Mouse (Mus musculus): ENCODE data around the gene Slc22a14. TPM values are rescaled to one million over a fixed set of nuclear protein-coding genes. Genes with fewer than 3 reads are reported as not detected.

The Slc22a14 gene
- polyA plus RNA-seq, 1 experiment, result not detected

GRCm38 (mm10) chr9:119192202-119192990 is 173.0 kb downstream of the Slc22a14 start:
- WGBS, result 43% methylated on average over 11 of the region's 11 CpGs

DNA sequence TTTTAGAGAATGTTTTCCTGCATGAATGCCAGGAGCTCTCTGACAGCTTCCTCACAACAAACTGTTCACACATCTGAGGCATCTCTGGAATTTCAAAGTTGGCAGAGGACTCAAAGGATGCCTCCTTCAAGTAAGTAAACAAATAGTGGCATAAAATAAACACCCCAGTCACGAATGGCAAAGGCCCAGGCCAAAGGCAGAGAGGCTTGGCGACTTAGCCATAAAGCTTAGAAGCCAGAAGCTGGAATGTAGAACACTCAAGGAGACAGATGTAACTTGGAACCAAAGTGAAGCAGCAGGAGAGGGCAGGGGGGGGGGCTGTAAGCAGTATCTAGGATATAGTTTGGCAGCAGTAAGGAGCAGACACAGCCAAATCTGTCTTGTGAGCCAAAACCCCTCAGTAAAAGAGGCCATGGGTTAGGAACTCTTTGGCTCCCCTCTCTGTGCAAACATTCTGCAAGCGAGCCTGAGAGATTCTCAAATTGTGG is 184.1 kb downstream of the Slc22a14 start:
- Histone ChIP-seq H3K4me1 (ENCODE audit: control insufficient read depth, insufficient read depth, low read length) (peaks cover 3% of the 10 kb centered on the region; the same call in 1 of the 2 replicates), H3K4me3 (ENCODE audit: insufficient read depth, low read depth, low read length) (no peak overlapping the region), H3K27ac (ENCODE audit: insufficient read depth, low read depth, low read length) (no peak overlapping the region)
- TF ChIP-seq CTCF (IDR thresholded peaks at IDR 0.05; ENCODE audit: insufficient read depth, low read depth, low read length) (no peak), POLR2A (IDR thresholded peaks at IDR 0.05; ENCODE audit: insufficient read depth, low read depth, low read length) (no peak)
- 50% methylated on average over 3 of the region's 3 CpGs for WGBS

More at GRCm38 (mm10) chr9:119192202-119192990, 173.0 kb downstream of the Slc22a14 start:
- TF ChIP-seq CTCF (IDR thresholded peaks at IDR 0.05; ENCODE audit: insufficient read depth, low read depth, low read length) (no peak), POLR2A (IDR thresholded peaks at IDR 0.05; ENCODE audit: insufficient read depth, low read depth, low read length) (no peak)
- H3K27ac ChIP-seq (ENCODE audit: insufficient read depth, low read depth, low read length), result no peak overlapping the region
- no peaks in the 10 kb centered on the region for H3K4me1 ChIP-seq (ENCODE audit: control insufficient read depth, insufficient read depth, low read length)
- H3K4me3 ChIP-seq (ENCODE audit: insufficient read depth, low read depth, low read length), result no peak overlapping the region

GRCm38 (mm10) chr9:119179292-119179691 is 186.1 kb downstream of the Slc22a14 start:
- 95% methylated on average over 11 of the region's 11 CpGs for WGBS
- H3K4me1 ChIP-seq (ENCODE audit: control insufficient read depth, insufficient read depth, low read length), result peaks cover 3% of the 10 kb centered on the region; the same call in 1 of the 2 replicates
- TF ChIP-seq POLR2A (IDR thresholded peaks at IDR 0.05; ENCODE audit: insufficient read depth, low read depth, low read length), result no peak
- TF ChIP-seq CTCF (IDR thresholded peaks at IDR 0.05; ENCODE audit: insufficient read depth, low read depth, low read length), result no peak
- no peak overlapping the region for H3K27ac ChIP-seq (ENCODE audit: insufficient read depth, low read depth, low read length)
- H3K4me3 ChIP-seq (ENCODE audit: insufficient read depth, low read depth, low read length), result no peak overlapping the region

- no peak for TF ChIP-seq CTCF (IDR thresholded peaks at IDR 0.05; ENCODE audit: insufficient read depth, low read depth, low read length)
- TF ChIP-seq POLR2A (IDR thresholded peaks at IDR 0.05; ENCODE audit: insufficient read depth, low read depth, low read length), result no peak
- 95% methylated on average over 2 of the region's 2 CpGs for WGBS
- Histone ChIP-seq H3K27ac (ENCODE audit: insufficient read depth, low read depth, low read length) (no peak overlapping the region), H3K4me1 (ENCODE audit: control insufficient read depth, insufficient read depth, low read length) (no peaks in the 10 kb centered on the region), H3K4me3 (ENCODE audit: insufficient read depth, low read depth, low read length) (no peak overlapping the region)
Measured at GRCm38 (mm10) chr9:119167608-119168007, 197.7 kb downstream of the Slc22a14 start.

DNA sequence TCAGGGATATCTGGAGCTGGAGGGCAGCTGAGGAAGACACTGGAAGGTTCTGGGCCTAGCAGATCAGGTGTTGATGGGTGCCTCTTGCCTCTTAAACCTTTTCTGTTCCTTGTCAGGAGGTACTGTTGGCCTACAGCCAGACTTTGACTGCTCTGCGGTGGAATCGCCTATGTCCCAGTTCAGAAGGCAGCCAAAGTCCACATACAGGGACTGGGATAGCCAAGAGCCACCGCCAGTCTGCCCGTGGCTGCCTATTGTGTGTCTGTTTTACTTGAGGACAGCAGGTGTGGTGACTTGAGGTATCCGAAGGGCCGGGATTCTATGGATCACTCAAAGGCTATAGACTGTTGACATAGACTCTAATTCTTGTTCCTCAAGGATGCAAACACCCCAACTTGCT is 199.8 kb downstream of the Slc22a14 start:
- no peak overlapping the region for H3K27ac ChIP-seq (ENCODE audit: insufficient read depth, low read depth, low read length)
- WGBS, result 89% methylated on average over 6 of the region's 6 CpGs
- TF ChIP-seq POLR2A (IDR thresholded peaks at IDR 0.05; ENCODE audit: insufficient read depth, low read depth, low read length) (no peak), CTCF (IDR thresholded peaks at IDR 0.05; ENCODE audit: insufficient read depth, low read depth, low read length) (no peak)

GRCm38 (mm10) chr9:119164743-119165142 is 200.6 kb downstream of the Slc22a14 start:
- H3K27ac ChIP-seq (ENCODE audit: insufficient read depth, low read depth, low read length), result no peak overlapping the region
- no peak for TF ChIP-seq CTCF (IDR thresholded peaks at IDR 0.05; ENCODE audit: insufficient read depth, low read depth, low read length)
- TF ChIP-seq POLR2A (IDR thresholded peaks at IDR 0.05; ENCODE audit: insufficient read depth, low read depth, low read length), result no peak
- no peak overlapping the region for H3K4me3 ChIP-seq (ENCODE audit: insufficient read depth, low read depth, low read length)
- WGBS, result 90% methylated on average over 7 of the region's 7 CpGs
- no peaks in the 10 kb centered on the region for H3K4me1 ChIP-seq (ENCODE audit: control insufficient read depth, insufficient read depth, low read length)

More for the DNA sequence above, 199.8 kb downstream of the Slc22a14 start:
- no peaks in the 10 kb centered on the region for H3K4me1 ChIP-seq (ENCODE audit: control insufficient read depth, insufficient read depth, low read length)
- no peak overlapping the region for H3K4me3 ChIP-seq (ENCODE audit: insufficient read depth, low read depth, low read length)

DNA sequence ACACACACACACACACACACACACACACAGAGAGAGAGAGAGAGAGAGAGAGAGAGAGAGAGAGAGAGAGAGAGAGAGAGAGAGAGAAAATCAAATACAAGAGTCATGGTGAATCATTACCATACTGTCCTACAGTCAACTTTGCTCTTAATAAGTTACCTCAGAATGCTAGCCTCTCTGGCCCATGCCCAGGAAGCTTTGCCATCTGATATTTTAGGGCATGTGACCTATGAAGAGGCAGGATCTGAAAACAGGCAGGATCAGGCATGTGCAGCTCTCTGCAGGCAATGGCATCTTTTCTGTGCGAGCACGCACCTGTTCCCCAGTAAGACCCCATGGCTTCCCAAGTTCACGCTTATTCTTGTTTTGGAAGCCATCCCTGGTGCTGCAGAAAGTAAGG is 204.7 kb downstream of the Slc22a14 start:
- H3K27ac ChIP-seq (ENCODE audit: insufficient read depth, low read depth, low read length), result no peak overlapping the region
- TF ChIP-seq POLR2A (IDR thresholded peaks at IDR 0.05; ENCODE audit: insufficient read depth, low read depth, low read length) (no peak), CTCF (IDR thresholded peaks at IDR 0.05; ENCODE audit: insufficient read depth, low read depth, low read length) (no peak)
- no peak overlapping the region for H3K4me3 ChIP-seq (ENCODE audit: insufficient read depth, low read depth, low read length)
- peaks cover 6% of the 10 kb centered on the region; the same call in 1 of the 2 replicates for H3K4me1 ChIP-seq (ENCODE audit: control insufficient read depth, insufficient read depth, low read length)
- 92% methylated on average over 3 of the region's 3 CpGs for WGBS

DNA sequence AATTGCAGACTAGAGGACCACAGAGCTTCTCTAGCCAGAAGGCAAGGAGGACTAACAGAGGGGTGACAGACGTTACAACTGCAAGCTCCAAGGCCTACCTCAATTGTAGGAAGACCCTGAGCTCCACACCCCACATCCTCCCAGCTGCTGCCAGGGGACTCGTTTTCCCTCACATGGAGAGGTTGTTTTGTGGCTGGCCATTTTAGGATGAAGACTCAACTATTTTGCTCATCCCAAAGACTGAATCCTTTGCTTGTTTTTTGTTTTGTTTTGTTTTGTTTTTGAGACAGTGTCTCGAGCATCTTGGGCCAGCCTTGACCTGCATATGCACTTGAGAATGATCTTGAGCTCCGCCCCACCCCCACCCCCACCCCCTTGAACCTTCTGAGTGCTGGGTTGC is 206.5 kb downstream of the Slc22a14 start, which contains the start of gene Gm47289:
Gene Gm47289 (plus strand): TSS at position 301 of the 400 bp plus-strand sequence.
- Histone ChIP-seq H3K4me1 (ENCODE audit: control insufficient read depth, insufficient read depth, low read length) (peaks cover 6% of the 10 kb centered on the region; the same call in 1 of the 2 replicates), H3K4me3 (ENCODE audit: insufficient read depth, low read depth, low read length) (no peak within 1 kb of the TSS), H3K27ac (ENCODE audit: insufficient read depth, low read depth, low read length) (no peak within 1 kb of the TSS)
- 75% methylated on average over 4 of the region's 4 CpGs for WGBS
- TF ChIP-seq CTCF (IDR thresholded peaks at IDR 0.05; ENCODE audit: insufficient read depth, low read depth, low read length) (no peak), POLR2A (IDR thresholded peaks at IDR 0.05; ENCODE audit: insufficient read depth, low read depth, low read length) (no peak)
